Mouse (Mus musculus): ENCODE measurements around the gene Cep295nl. TPM values are rescaled to one million over a fixed set of nuclear protein-coding genes. Genes with fewer than 3 reads are reported as not detected.
A peak's percentile ranks its signal among the peaks of the same experiment; 100 is the strongest.

The Cep295nl gene
- total and polyA plus RNA-seq, 2 experiments from 2014 or later: 0.16 to 0.22 TPM

DNA sequence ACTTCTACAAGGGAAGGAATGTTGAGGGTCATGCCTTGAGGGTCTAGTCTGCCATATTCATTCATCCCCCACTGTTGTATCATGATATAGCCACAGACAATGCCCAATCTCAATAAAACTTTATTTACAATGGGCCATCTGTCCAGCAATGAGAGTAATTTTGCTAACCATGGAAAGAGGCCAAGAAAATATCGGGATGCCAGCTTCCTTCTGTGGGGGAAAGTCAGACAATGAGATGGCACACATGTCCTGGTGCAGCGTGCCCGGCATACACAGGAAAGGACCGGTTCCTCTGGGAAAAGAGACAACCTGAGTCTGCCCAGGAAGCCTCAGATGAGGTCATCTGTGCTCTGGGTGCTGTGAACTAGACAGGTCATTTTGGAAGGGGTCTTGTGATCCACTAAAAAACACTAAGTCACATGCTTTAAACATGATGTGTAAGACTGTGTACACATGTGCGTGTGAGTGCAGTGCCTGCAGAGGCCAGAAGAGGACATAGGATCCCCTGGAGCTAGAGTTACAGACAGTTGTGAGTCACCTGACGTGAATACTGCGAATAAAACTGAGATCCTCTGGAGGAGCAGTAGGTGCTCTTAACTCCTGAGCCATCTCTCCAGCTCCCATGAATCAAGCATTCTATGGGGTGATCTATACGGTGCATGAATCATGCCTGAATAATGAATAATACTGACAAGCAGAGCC, 4.2 kb upstream of the Cep295nl start:
- no peak for DNase-seq (ENCODE audit: low spot score)
- H3K27ac ChIP-seq (ENCODE audit: low read depth, low read length): no peak overlapping the region
- no peaks in the 10 kb centered on the region for H3K27me3 ChIP-seq (ENCODE audit: insufficient read depth, low read length)
- H3K9me3 ChIP-seq (ENCODE audit: low read length): no peaks in the 10 kb centered on the region
- no peak for ATAC-seq (ENCODE audit: low FRiP score)
- H3K36me3 ChIP-seq (ENCODE audit: insufficient read depth, low read length): no peaks in the 10 kb centered on the region
- no peak overlapping the region for H3K9ac ChIP-seq (replicated peaks; ENCODE audit: low read length, poor library complexity, severe bottlenecking)
- 83% methylated on average over 8 of the region's 8 CpGs for WGBS
- H3K4me2 ChIP-seq (ENCODE audit: low read depth, low read length, poor library complexity, severe bottlenecking): no peak overlapping the region
- H3K4me1 ChIP-seq (ENCODE audit: insufficient read depth, low read length): peaks cover 11% of the 10 kb centered on the region
- H3K4me3 ChIP-seq (ENCODE audit: low read depth, low read length): no peak overlapping the region
- peak; percentile 20 for TF ChIP-seq CTCF (IDR thresholded peaks at IDR 0.05)

- 59% methylated on average over 4 of the region's 4 CpGs for WGBS
- Histone ChIP-seq H3K36me3 (ENCODE audit: insufficient read depth, low read length) (no peaks in the 10 kb centered on the region), H3K27ac (ENCODE audit: low read depth, low read length) (no peak overlapping the region), H3K9ac (replicated peaks; ENCODE audit: low read length, poor library complexity, severe bottlenecking) (no peak overlapping the region), H3K27me3 (ENCODE audit: insufficient read depth, low read length) (no peaks in the 10 kb centered on the region), H3K4me1 (ENCODE audit: insufficient read depth, low read length) (peaks cover 11% of the 10 kb centered on the region), H3K9me3 (ENCODE audit: low read length) (no peaks in the 10 kb centered on the region), H3K4me2 (ENCODE audit: low read depth, low read length, poor library complexity, severe bottlenecking) (no peak overlapping the region), H3K4me3 (ENCODE audit: low read depth, low read length) (no peak overlapping the region)
- DNase-seq (ENCODE audit: low spot score) (peak; percentile 86), ATAC-seq (ENCODE audit: low FRiP score) (no peak)
- no peak for TF ChIP-seq CTCF (IDR thresholded peaks at IDR 0.05)
These were observed 3.4 kb upstream of the Cep295nl start for GRCm38 (mm10) chr11:118345693-118346092.

DNA sequence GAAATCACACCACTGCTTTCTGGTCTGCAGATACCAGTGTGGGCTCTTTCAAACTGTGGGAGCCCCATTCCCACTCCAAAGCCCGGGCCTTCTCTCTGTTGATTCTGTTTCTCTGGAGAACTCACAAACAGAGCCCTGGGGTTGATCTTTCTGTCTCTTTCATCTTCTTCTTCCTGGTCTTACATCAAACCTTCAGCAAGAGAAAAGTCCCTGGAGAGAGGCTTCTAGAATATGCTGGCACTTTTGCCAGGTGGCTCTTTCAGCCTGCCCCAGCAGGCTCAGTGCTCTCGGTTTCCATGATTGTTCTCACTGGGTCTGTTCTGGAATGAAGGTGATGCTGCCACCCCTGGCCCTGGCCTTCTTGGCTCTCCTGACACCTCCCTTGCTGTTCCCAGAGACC, 1.3 kb upstream of the Cep295nl start:
- Histone ChIP-seq H3K36me3 (ENCODE audit: insufficient read depth, low read length) (0 out of 2 replicates have a peak, but pooled peaks cover 3% of the 10 kb centered on the region), H3K9me3 (ENCODE audit: low read length) (no peaks in the 10 kb centered on the region), H3K27me3 (ENCODE audit: insufficient read depth, low read length) (no peaks in the 10 kb centered on the region), H3K4me2 (ENCODE audit: low read depth, low read length, poor library complexity, severe bottlenecking) (no peak overlapping the region), H3K4me1 (ENCODE audit: insufficient read depth, low read length) (peaks cover 11% of the 10 kb centered on the region), H3K9ac (replicated peaks; ENCODE audit: low read length, poor library complexity, severe bottlenecking) (no peak overlapping the region), H3K4me3 (ENCODE audit: low read depth, low read length) (no peak overlapping the region), H3K27ac (ENCODE audit: low read depth, low read length) (no peak overlapping the region)
- WGBS: 72% methylated on average over 2 of the region's 2 CpGs
- no peak for ATAC-seq (ENCODE audit: low FRiP score)
- DNase-seq (ENCODE audit: low spot score): no peak
- TF ChIP-seq CTCF (IDR thresholded peaks at IDR 0.05): no peak

DNA sequence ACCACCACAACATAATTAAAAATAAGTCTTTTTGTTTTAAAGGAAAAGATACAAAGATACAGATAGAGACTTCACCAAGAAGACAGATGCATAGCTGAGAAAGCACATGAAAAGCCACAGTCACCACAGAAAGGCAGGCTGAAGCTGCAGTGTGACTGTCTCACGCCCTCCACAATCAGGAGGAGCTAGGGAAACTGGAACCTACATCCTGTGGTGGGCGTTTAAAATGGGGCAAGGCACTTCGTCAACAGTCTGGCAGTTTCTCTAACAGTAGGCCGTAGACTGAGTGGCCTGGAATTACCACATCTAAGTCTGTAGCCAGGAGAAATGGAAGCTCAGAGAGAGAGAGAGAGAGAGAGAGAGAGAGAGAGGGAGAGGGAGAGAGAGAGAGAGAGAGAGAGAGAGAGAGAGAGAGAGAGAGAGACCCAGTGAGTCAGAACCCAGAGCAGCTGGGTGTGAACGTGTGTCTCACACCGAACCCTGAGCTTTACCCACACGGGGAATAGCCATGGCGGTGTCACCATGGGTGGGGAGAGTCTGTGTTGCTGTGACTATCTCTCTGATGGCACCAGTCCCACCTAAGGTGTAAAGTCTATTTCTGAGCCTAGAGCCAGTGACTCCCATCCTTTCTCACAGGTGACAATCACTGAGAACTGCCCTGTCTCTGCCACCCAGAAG, 4.7 kb downstream of the Cep295nl start:
- Histone ChIP-seq H3K4me3 (ENCODE audit: low read depth, low read length) (no peak overlapping the region), H3K9me3 (ENCODE audit: low read length) (no peaks in the 10 kb centered on the region), H3K27me3 (ENCODE audit: insufficient read depth, low read length) (no peaks in the 10 kb centered on the region), H3K9ac (replicated peaks; ENCODE audit: low read length, poor library complexity, severe bottlenecking) (no peak overlapping the region), H3K27ac (ENCODE audit: low read depth, low read length) (no peak overlapping the region), H3K4me2 (ENCODE audit: low read depth, low read length, poor library complexity, severe bottlenecking) (no peak overlapping the region), H3K4me1 (ENCODE audit: insufficient read depth, low read length) (peaks cover 10% of the 10 kb centered on the region), H3K36me3 (ENCODE audit: insufficient read depth, low read length) (0 out of 2 replicates have a peak, but pooled peaks cover 3% of the 10 kb centered on the region)
- WGBS: 90% methylated on average over 8 of the region's 8 CpGs
- DNase-seq (ENCODE audit: low spot score) (no peak), ATAC-seq (ENCODE audit: low FRiP score) (no peak)
- TF ChIP-seq CTCF (IDR thresholded peaks at IDR 0.05): no peak

DNA sequence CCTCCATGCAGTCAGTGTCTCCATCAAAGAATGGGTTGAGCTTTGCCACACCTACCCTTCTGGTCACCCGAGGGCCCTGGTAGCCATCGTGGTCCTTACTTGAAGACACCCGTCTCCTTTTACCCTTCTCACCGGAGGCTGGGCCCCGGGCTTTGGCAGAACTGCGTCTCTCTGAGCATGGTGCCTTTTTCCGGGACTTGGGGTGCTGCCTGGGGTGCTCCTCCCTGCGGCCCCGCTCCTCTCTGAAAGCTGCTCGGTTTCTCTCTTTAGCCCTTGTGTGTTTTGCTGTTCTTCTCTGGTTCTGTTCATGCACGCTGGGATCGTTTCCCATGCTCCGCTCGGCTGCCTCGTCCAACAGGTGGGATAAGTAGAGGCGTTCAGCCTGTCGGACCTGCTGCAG, 8.9 kb downstream of the Cep295nl start:
- H3K4me1 ChIP-seq (ENCODE audit: insufficient read depth, low read length): no peaks in the 10 kb centered on the region
- no peak for ATAC-seq (ENCODE audit: low FRiP score)
- H3K4me3 ChIP-seq (ENCODE audit: low read depth, low read length): no peak overlapping the region
- H3K27ac ChIP-seq (ENCODE audit: low read depth, low read length): no peak overlapping the region
- H3K9me3 ChIP-seq (ENCODE audit: low read length): no peaks in the 10 kb centered on the region
- WGBS: 92% methylated on average over 17 of the region's 17 CpGs
- no peak overlapping the region for H3K9ac ChIP-seq (replicated peaks; ENCODE audit: low read length, poor library complexity, severe bottlenecking)
- H3K4me2 ChIP-seq (ENCODE audit: low read depth, low read length, poor library complexity, severe bottlenecking): no peak overlapping the region
- H3K27me3 ChIP-seq (ENCODE audit: insufficient read depth, low read length): no peaks in the 10 kb centered on the region
- DNase-seq (ENCODE audit: low spot score): no peak
- no peak for TF ChIP-seq CTCF (IDR thresholded peaks at IDR 0.05)
- H3K36me3 ChIP-seq (ENCODE audit: insufficient read depth, low read length): no peaks in the 10 kb centered on the region

- H3K4me1 ChIP-seq (ENCODE audit: insufficient read depth, low read length): peaks cover 4% of the 10 kb centered on the region; the same call in 1 of the 2 replicates
- H3K27ac ChIP-seq (ENCODE audit: low read depth, low read length): no peak overlapping the region
- H3K9ac ChIP-seq (replicated peaks; ENCODE audit: low read length, poor library complexity, severe bottlenecking): no peak overlapping the region
- H3K27me3 ChIP-seq (ENCODE audit: insufficient read depth, low read length): no peaks in the 10 kb centered on the region
- H3K9me3 ChIP-seq (ENCODE audit: low read length): no peaks in the 10 kb centered on the region
- no peak overlapping the region for H3K4me2 ChIP-seq (ENCODE audit: low read depth, low read length, poor library complexity, severe bottlenecking)
- DNase-seq (ENCODE audit: low spot score) (no peak), ATAC-seq (ENCODE audit: low FRiP score) (no peak)
- H3K4me3 ChIP-seq (ENCODE audit: low read depth, low read length): no peak overlapping the region
- 88% methylated on average over 11 of the region's 11 CpGs for WGBS
- H3K36me3 ChIP-seq (ENCODE audit: insufficient read depth, low read length): no peaks in the 10 kb centered on the region
- TF ChIP-seq CTCF (IDR thresholded peaks at IDR 0.05): no peak
These were observed 9.9 kb downstream of the Cep295nl start for GRCm38 (mm10) chr11:118332376-118332775.

All from midbrain, postnatal 0 days (tissue).